In the genomic region with DNA sequence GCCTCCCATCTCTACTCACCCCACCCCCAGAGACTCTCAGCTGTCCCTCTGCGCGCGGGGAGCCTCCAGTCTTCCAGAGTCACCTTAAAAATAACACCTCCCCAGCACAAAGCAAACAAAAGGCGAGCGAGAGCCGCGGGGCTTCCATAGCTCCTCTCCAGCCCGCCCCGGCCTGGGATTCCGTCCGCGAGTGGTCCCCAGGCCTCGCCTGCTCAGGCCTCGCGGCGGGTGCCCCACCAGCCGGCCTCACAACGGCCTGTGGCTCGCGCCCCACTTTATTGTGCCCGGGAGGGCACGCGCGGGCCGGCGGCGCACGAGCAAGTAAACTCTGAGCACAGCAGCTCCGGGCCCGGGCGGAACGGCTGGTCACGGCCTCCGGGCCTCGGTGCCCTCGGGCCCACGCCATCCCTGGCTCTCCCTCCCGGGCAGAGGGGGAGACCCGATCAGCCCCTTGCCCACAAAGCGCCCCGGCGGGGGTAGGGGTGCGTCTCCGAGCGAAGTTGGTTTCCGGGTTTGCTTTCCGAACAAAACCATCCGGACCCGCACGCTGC, we compare ENCODE assay signal across 8 mouse cellular contexts. TPM values are rescaled to one million over a fixed set of nuclear protein-coding genes. Genes with fewer than 3 reads are reported as not detected.
A peak's percentile ranks its signal among the peaks of the same experiment; 100 is the strongest.
DNase-seq lines count a peak whose midpoint lies in the region; ATAC-seq and TF ChIP-seq lines count a peak whose summit lies in the region.

No protein-coding gene starts in this region.

- TF ChIP-seq CTCF in CH12.LX (conservative IDR thresholded peaks at IDR 0.05 in 1 of 2, IDR thresholded peaks at IDR 0.05 in 1 of 2; ENCODE audit: low read depth in 2 of 2, low read length in 2 of 2), result no peak

- H3K4me2 ChIP-seq in CH12.LX (ENCODE audit: insufficient read depth, low read depth, poor library complexity, severe bottlenecking), result peak overlapping the region; percentile 90
- H3K4me2 ChIP-seq in heart, embryonic 16.5 days (ENCODE audit: low read depth, low read length), result peak overlapping the region; percentile 93
- H3K4me2 ChIP-seq in limb, embryonic 11.5 days (ENCODE audit: low read depth, severe bottlenecking), result peak overlapping the region; percentile 74

- peaks cover 6% of the 10 kb centered on the region for H3K9me3 ChIP-seq in CH12.LX (replicated peaks; ENCODE audit: low read length)
- H3K9me3 ChIP-seq in heart, embryonic 16.5 days (replicated peaks; ENCODE audit: control insufficient read depth, low read length), result no peaks in the 10 kb centered on the region
- H3K9me3 ChIP-seq in limb, embryonic 11.5 days (ENCODE audit: control insufficient read depth, low read length), result no peaks in the 10 kb centered on the region

- H3K27me3 ChIP-seq in CH12.LX (replicated peaks), result peaks cover 3% of the 10 kb centered on the region
- H3K27me3 ChIP-seq in heart, embryonic 16.5 days (ENCODE audit: control insufficient read depth, insufficient read depth, low read length), result no peaks in the 10 kb centered on the region
- no peaks in the 10 kb centered on the region for H3K27me3 ChIP-seq in limb, embryonic 11.5 days (ENCODE audit: control insufficient read depth, insufficient read depth, low read length)

- in situ Hi-C loops in CH12.LX (cut with MboI; ENCODE audit: low pct_ligation_motif_present, low pct_unique_long_range_greater_than_20kb, low sequenced_read_pairs), result no loop called here

- peak; percentile 51 for DNase-seq in gastrocnemius, postnatal 10 days
- DNase-seq in gastrocnemius, adult 18-20 months (ENCODE audit: low spot score), result no peak
- no peak for DNase-seq in CH12.LX (ENCODE audit: extremely low read depth)
- DNase-seq in cerebellum, postnatal 10 days, result peak; percentile 57 to 68
- DNase-seq in limb, embryonic 11.5 days (ENCODE audit: low spot score), result peak; percentile 65
- peak; percentile 71 for DNase-seq in neural tube, embryonic 10.5 days (ENCODE audit: extremely low spot score, low spot score)
- DNase-seq in thymus, postnatal 0 days (ENCODE audit: low spot score), result peak; percentile 49

- dilution Hi-C loops in CH12.LX (cut with MboI; ENCODE audit: extremely low pct_ligation_motif_present, extremely low pct_unique_long_range_greater_than_20kb, low sequenced_read_pairs), result no loop called here

- peak; percentile 12; the same call in 1 of the 2 replicates for ATAC-seq in heart, embryonic 16.5 days (replicated peaks; ENCODE audit: extremely low read depth, insufficient read depth, low FRiP score)
- 0 out of 2 replicates have a peak, but pooled peaks have one; percentile 13 for ATAC-seq in limb, embryonic 11.5 days (ENCODE audit: insufficient number of reproducible peaks, low FRiP score, low TSS enrichment, low read depth)

- H3K4me1 ChIP-seq in CH12.LX (ENCODE audit: control insufficient read depth in 1 of 2, insufficient read depth in 2 of 2), result peaks cover 11 to 41% of the 10 kb centered on the region in 2 experiments
- H3K4me1 ChIP-seq in heart, embryonic 16.5 days (ENCODE audit: control insufficient read depth, insufficient read depth, low read length), result peaks cover 39% of the 10 kb centered on the region
- peaks cover 28% of the 10 kb centered on the region for H3K4me1 ChIP-seq in limb, embryonic 11.5 days (ENCODE audit: control insufficient read depth, insufficient read depth, low read length)

- under 1% methylated on average over 48 of the region's 50 CpGs for WGBS in heart, embryonic 16.5 days
- WGBS in limb, embryonic 11.5 days, result under 1% methylated on average over 44 of the region's 50 CpGs

- peaks cover 0 to 30% of the 10 kb centered on the region in 2 experiments for H3K36me3 ChIP-seq in CH12.LX (replicated peaks in 1 of 2; ENCODE audit: control insufficient read depth in 1 of 2, insufficient read depth in 1 of 2, low read length in 1 of 2)
- H3K36me3 ChIP-seq in heart, embryonic 16.5 days (ENCODE audit: control insufficient read depth, insufficient read depth), result no peaks in the 10 kb centered on the region
- no peaks in the 10 kb centered on the region; the same call in none of the 2 replicates for H3K36me3 ChIP-seq in limb, embryonic 11.5 days (ENCODE audit: control insufficient read depth, insufficient read depth, low read length)

- H3K27ac ChIP-seq in CH12.LX (ENCODE audit: insufficient read depth, low read depth), result no peak overlapping the region
- H3K27ac ChIP-seq in heart, embryonic 16.5 days (ENCODE audit: low read length), result peak overlapping the region; percentile 90
- peak overlapping the region; percentile 89 for H3K27ac ChIP-seq in limb, embryonic 11.5 days (replicated peaks; ENCODE audit: low read depth, low read length)

- no peak for TF ChIP-seq RAD21 in CH12.LX (IDR thresholded peaks at IDR 0.05; ENCODE audit: low read depth, low read length)

- peak overlapping the region; percentile 97 for H3K9ac ChIP-seq in CH12.LX (ENCODE audit: insufficient read depth, low read depth)
- H3K9ac ChIP-seq in heart, embryonic 16.5 days (ENCODE audit: low read length), result peak overlapping the region; percentile 99
- peak overlapping the region; percentile 98 for H3K9ac ChIP-seq in limb, embryonic 11.5 days (ENCODE audit: low read length)

- TF ChIP-seq POLR2A in CH12.LX (IDR thresholded peaks at IDR 0.05; ENCODE audit: low read depth, low read length), result no peak

- peak overlapping the region; percentile 78 to 94 (median 79) for H3K4me3 ChIP-seq in CH12.LX (replicated peaks in 1 of 3; ENCODE audit: low read depth in 2 of 3, low read length in 2 of 3, poor library complexity in 1 of 3)
- peak overlapping the region; percentile 99 for H3K4me3 ChIP-seq in heart, embryonic 16.5 days (ENCODE audit: low read length)
- H3K4me3 ChIP-seq in limb, embryonic 11.5 days (ENCODE audit: low read depth, low read length), result peak overlapping the region; percentile 98

- TF ChIP-seq EP300 in CH12.LX (IDR thresholded peaks at IDR 0.05; ENCODE audit: low read length), result no peak

- peaks cover 39% of the 10 kb centered on the region for H3K79me2 ChIP-seq in CH12.LX (replicated peaks; ENCODE audit: control insufficient read depth, extremely low read depth, insufficient read depth, poor library complexity, severe bottlenecking)

TF ChIP-seq in CH12.LX, 34 proteins besides CTCF, POLR2A, EP300 and RAD21:
- TF ChIP-seq POLR2AphosphoS2 (IDR thresholded peaks at IDR 0.05; ENCODE audit: low read depth, low read length) (no peak), KAT2A (IDR thresholded peaks at IDR 0.05; ENCODE audit: insufficient replicate concordance, low read length) (no peak), ZMIZ1 (IDR thresholded peaks at IDR 0.05; ENCODE audit: low read depth, low read length) (no peak), ELF1 (IDR thresholded peaks at IDR 0.05; ENCODE audit: low read depth, low read length) (peak; percentile 15; the same call in 1 of the 2 replicates), UBTF (IDR thresholded peaks at IDR 0.05; ENCODE audit: low read depth, low read length) (0 out of 2 replicates have a peak, but pooled peaks have one; percentile 17), HCFC1 (IDR thresholded peaks at IDR 0.05; ENCODE audit: low read depth, low read length) (0 out of 2 replicates have a peak, but pooled peaks have one; percentile 15), MAX (IDR thresholded peaks at IDR 0.05; ENCODE audit: low read length) (no peak), SIN3A (IDR thresholded peaks at IDR 0.05; ENCODE audit: low read length) (peak; percentile 7; the same call in 1 of the 2 replicates), CHD1 (IDR thresholded peaks at IDR 0.05; ENCODE audit: low read depth, low read length) (no peak), MYC (IDR thresholded peaks at IDR 0.05; ENCODE audit: low read depth, low read length) (no peak), PAX5 (IDR thresholded peaks at IDR 0.05; ENCODE audit: low read length) (no peak), MEF2A (IDR thresholded peaks at IDR 0.05; ENCODE audit: borderline replicate concordance, low read depth, low read length) (no peak), NRF1 (IDR thresholded peaks at IDR 0.05; ENCODE audit: low read depth, low read length) (no peak), MAZ (IDR thresholded peaks at IDR 0.05; ENCODE audit: low read depth, low read length) (no peak), BHLHE40 (IDR thresholded peaks at IDR 0.05; ENCODE audit: low read depth, low read length) (peak; percentile 42; the same call in 1 of the 2 replicates)

RNA-seq across cellular contexts. Expression of gene H2afy, which starts 1.5 kb away (rescaled TPM):
- total RNA-seq in gastrocnemius, postnatal 10 days (2021), result 10 to 100 TPM; 68.3 to 81.6 TPM
- total RNA-seq in gastrocnemius, adult 18-20 months (2021), result 10 to 100 TPM; 59.7 to 70.6 TPM
- total RNA-seq in CH12.LX (2012; rRNA removed) (158 and 162 TPM in 2 replicates), CH12.LX (2014; rRNA removed) (148 TPM in 2 replicates)
- polyA plus RNA-seq in CH12.LX (2012; ENCODE audit: insufficient read length, low read depth), result 153 and 155 TPM in 2 replicates
- 114 and 120 TPM in 2 replicates for polyA plus RNA-seq in heart, embryonic 16.5 days (2015; fragmentation: Nextera tagmentation; extraction: Ambion mirVana)
- polyA plus RNA-seq in limb, embryonic 11.5 days (2014; fragmentation: Nextera tagmentation; extraction: Ambion mirVana), result 726 and 743 TPM in 2 replicates
- 439 and 462 TPM in 2 replicates for polyA plus RNA-seq in thymus, postnatal 0 days (2015; fragmentation: Nextera tagmentation; extraction: Ambion mirVana)

RNA-seq across cellular contexts. Expression of gene Tifab, which starts 44.0 kb away (rescaled TPM):
- 1 to 10 TPM in 1 of 2 experiments, under 1 TPM in 1; 0.45 to 1.2 TPM for total RNA-seq in gastrocnemius, postnatal 10 days (2021)
- under 1 TPM; 0.16 to 0.47 TPM for total RNA-seq in gastrocnemius, adult 18-20 months (2021)
- total RNA-seq in CH12.LX (2012; rRNA removed), result 1.9 and 2.0 TPM in 2 replicates
- 3.4 and 4.7 TPM in 2 replicates for total RNA-seq in CH12.LX (2014; rRNA removed)
- 6.2 and 6.7 TPM in 2 replicates for polyA plus RNA-seq in CH12.LX (2012; ENCODE audit: insufficient read length, low read depth)
- polyA plus RNA-seq in heart, embryonic 16.5 days (2015; fragmentation: Nextera tagmentation; extraction: Ambion mirVana), result 1.4 and 2.3 TPM in 2 replicates
- 0.27 and 0.52 TPM in 2 replicates for polyA plus RNA-seq in limb, embryonic 11.5 days (2014; fragmentation: Nextera tagmentation; extraction: Ambion mirVana)
- polyA plus RNA-seq in thymus, postnatal 0 days (2015; fragmentation: Nextera tagmentation; extraction: Ambion mirVana), result 4.8 and 5.4 TPM in 2 replicates

Comparison
In these comparisons a context has a peak if more than half of its experiments do, and no peak if none do; other contexts are left out.
1. DNase-seq: peak in gastrocnemius, postnatal 10 days (single experiment), cerebellum, postnatal 10 days (2 of 2), limb, embryonic 11.5 days (single experiment), neural tube, embryonic 10.5 days (single experiment) and thymus, postnatal 0 days (single experiment); none in gastrocnemius, adult 18-20 months (single experiment) and CH12.LX (single experiment).
2. Peak in every context shown above with its lines, with median percentiles within 50 percentile points of each other: H3K4me2 ChIP-seq, H3K4me3 ChIP-seq and H3K9ac ChIP-seq.